Mouse (Mus musculus) liver, embryonic 13.5 days (tissue): Measurements from ENCODE around the gene Ccdc188. TPM values are rescaled to one million over a fixed set of nuclear protein-coding genes. Genes with fewer than 3 reads are reported as not detected.

Experiments
- ATAC-seq: fragments of 200-750 bp; cut with Nextera tagmentation; 2 replicates; pipeline ENCODE4 v1.8.0; 2017; ENCODE audit warnings: low read depth, mild to moderate bottlenecking, moderate number of reproducible peaks, moderate library complexity
- DNase-seq: peaks from one replicate; pipeline ENCODE4 v3.0.0; 2022
- H3K27ac ChIP-seq: fragments of 300-500 bp; sonication (generic); 2 replicates; pipeline ENCODE4 v1.5.1; 2015; ENCODE audit warnings: moderate library complexity, mild to moderate bottlenecking, inconsistent platforms
- H3K27me3 ChIP-seq: fragments of 300-500 bp; sonication (generic); 2 replicates; pipeline ENCODE4 v1.6.1; 2015; ENCODE audit warnings: mild to moderate bottlenecking, inconsistent platforms
- H3K36me3 ChIP-seq: fragments of 300-500 bp; sonication (generic); 2 replicates; pipeline ENCODE4 v1.6.1; 2015; ENCODE audit warnings: mild to moderate bottlenecking, inconsistent platforms
- H3K4me1 ChIP-seq: fragments of 300-500 bp; sonication (generic); replicated peaks from 2 replicates; pipeline ENCODE4 v1.6.1; 2015; ENCODE audit warnings: inconsistent platforms
- H3K4me2 ChIP-seq: fragments of 300-500 bp; sonication (generic); 2 replicates; pipeline ENCODE4 v1.6.1; 2015; ENCODE audit warnings: inconsistent platforms, mild to moderate bottlenecking, moderate library complexity
- H3K4me3 ChIP-seq: fragments of 300-500 bp; sonication (generic); replicated peaks from 2 replicates; pipeline ENCODE4 v1.5.1; 2015; ENCODE audit warnings: mild to moderate bottlenecking, inconsistent platforms
- H3K9ac ChIP-seq: fragments of 300-500 bp; sonication (generic); 2 replicates; pipeline ENCODE4 v1.6.1; 2015; ENCODE audit warnings: mild to moderate bottlenecking, inconsistent platforms
- H3K9me3 ChIP-seq: fragments of 300-500 bp; sonication (generic); replicated peaks from 2 replicates; pipeline ENCODE4 v1.6.1; 2016; ENCODE audit warnings: inconsistent platforms
- WGBS: fragments of 180-500 bp; shearing (Covaris S2); methylation state at CpG from one replicate; pipeline ENCODE4 v1.1.7; 2015; ENCODE audit not compliant: insufficient replicate concordance; 5-methylcytosine and 5-hydroxymethylcytosine counted together
- polyA plus RNA-seq: library from polyadenylated mRNA; unstranded; fragments of >200 nt; fragmentation: Nextera tagmentation; extraction: Ambion mirVana; gene quantifications from 2 replicates; pipeline ENCODE4 v1.2.1, GENCODE M21; 2015

The Ccdc188 gene
- polyA plus RNA-seq, 1 experiment from 2014 or later, result not detected

- Histone ChIP-seq H3K9ac (no peak within 1 kb of the TSS), H3K36me3 (peaks cover 95% of the 10 kb centered on the region), H3K4me3 (no peak within 1 kb of the TSS), H3K4me2 (no peak within 1 kb of the TSS), H3K9me3 (no peaks in the 10 kb centered on the region), H3K27me3 (no peaks in the 10 kb centered on the region), H3K4me1 (peaks cover 7% of the 10 kb centered on the region), H3K27ac (no peak within 1 kb of the TSS)
- DNase-seq (no peak), ATAC-seq (no peak)
- 85% methylated on average over 2 of the region's 2 CpGs for WGBS
Observed at GRCm38 (mm10) chr16:18258221-18258620, 40.5 kb downstream of the Ccdc188 start, which contains the start of gene Gm49776. TSS of gene Gm49776 (minus strand) at chr16:18258321.

DNA sequence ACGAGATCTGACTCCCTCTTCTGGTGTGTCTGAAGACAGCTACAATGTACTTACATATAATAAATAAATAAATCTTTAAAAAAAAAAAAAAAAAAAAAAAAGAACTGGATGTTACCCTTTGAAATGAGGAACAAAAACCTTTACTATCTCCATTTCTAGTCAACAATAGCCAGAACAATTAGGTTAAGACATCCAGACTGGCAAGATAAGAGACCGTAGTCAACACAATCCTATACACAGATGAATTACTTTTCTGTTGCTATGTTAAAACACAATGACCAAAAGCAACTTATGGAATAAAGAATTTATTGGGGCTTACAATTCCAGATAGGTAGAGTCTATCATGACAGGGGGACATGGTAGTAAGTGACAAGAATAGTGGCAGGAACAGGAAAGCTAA is 47.3 kb downstream of the Ccdc188 start:
- Histone ChIP-seq H3K9ac (no peak overlapping the region), H3K27ac (no peak overlapping the region), H3K4me1 (no peaks in the 10 kb centered on the region), H3K9me3 (no peaks in the 10 kb centered on the region), H3K4me3 (no peak overlapping the region), H3K36me3 (peaks cover 90% of the 10 kb centered on the region), H3K4me2 (no peak overlapping the region), H3K27me3 (no peaks in the 10 kb centered on the region)
- ATAC-seq, result no peak
- WGBS, result 79% methylated on average over 2 of the region's 2 CpGs
- DNase-seq, result no peak

DNA sequence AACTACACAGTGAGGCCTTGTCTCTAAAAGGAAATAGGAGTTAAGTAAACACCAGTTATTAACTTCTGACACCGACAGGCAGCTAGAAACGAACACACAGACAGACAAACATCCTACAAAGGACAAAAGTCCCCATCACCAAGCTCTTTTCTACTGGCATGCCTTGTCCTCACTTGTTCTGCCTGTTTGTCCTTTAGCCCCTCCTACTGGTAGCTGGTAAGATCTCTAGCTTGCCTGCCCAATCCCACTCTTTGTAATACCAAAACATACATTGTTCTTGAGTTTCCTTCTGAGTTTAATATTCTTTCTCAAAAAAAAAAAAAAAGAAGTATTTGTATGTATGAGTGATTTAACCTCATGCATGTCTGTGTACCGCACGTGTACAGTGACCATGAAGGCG is 50.5 kb downstream of the Ccdc188 start:
- no peak overlapping the region for H3K9ac ChIP-seq
- H3K4me1 ChIP-seq, result no peaks in the 10 kb centered on the region
- no peak for ATAC-seq
- H3K4me3 ChIP-seq, result no peak overlapping the region
- no peak for DNase-seq
- no peak overlapping the region for H3K4me2 ChIP-seq
- no peak overlapping the region for H3K27ac ChIP-seq
- no peaks in the 10 kb centered on the region for H3K27me3 ChIP-seq
- H3K9me3 ChIP-seq, result no peaks in the 10 kb centered on the region
- WGBS, result 89% methylated on average over 5 of the region's 5 CpGs
- H3K36me3 ChIP-seq, result peaks cover 94% of the 10 kb centered on the region

Other genes starting within 250 kb of the Ccdc188 start
- gene Vpreb2, start 237.5 kb upstream of the Ccdc188 start, polyA plus RNA-seq, result 0.30 TPM in 1 of 2 replicates, not detected in the other
- 29.0 and 29.1 TPM in 2 replicates for gene Dgcr6, start 165.0 kb upstream of the Ccdc188 start, polyA plus RNA-seq
- gene Prodh, start 127.7 kb upstream of the Ccdc188 start, polyA plus RNA-seq, result 5.2 and 5.9 TPM in 2 replicates
- gene Rtn4r, start 90.2 kb upstream of the Ccdc188 start, polyA plus RNA-seq, result 0.33 and 0.56 TPM in 2 replicates
- 1.7 and 2.3 TPM in 2 replicates for gene Zdhhc8, start 17.3 kb downstream of the Ccdc188 start, polyA plus RNA-seq
- gene Trmt2a, start 30.8 kb downstream of the Ccdc188 start, polyA plus RNA-seq, result 74.8 and 74.9 TPM in 2 replicates
- gene Ranbp1, start 30.9 kb downstream of the Ccdc188 start, polyA plus RNA-seq, result 491 and 563 TPM in 2 replicates
- 1.3 and 2.4 TPM in 2 replicates for gene Gm49776, start 40.4 kb downstream of the Ccdc188 start, polyA plus RNA-seq
- 13.4 and 13.8 TPM in 2 replicates for gene Dgcr8, start 71.4 kb downstream of the Ccdc188 start, polyA plus RNA-seq
- 69.6 and 71.4 TPM in 2 replicates for gene Tango2, start 130.2 kb downstream of the Ccdc188 start, polyA plus RNA-seq
- 7.6 and 7.9 TPM in 2 replicates for gene Arvcf, start 130.3 kb downstream of the Ccdc188 start, polyA plus RNA-seq
- gene Txnrd2, start 208.5 kb downstream of the Ccdc188 start, polyA plus RNA-seq, result 105 and 112 TPM in 2 replicates
- 109 and 110 TPM in 2 replicates for gene Comt, start 209.0 kb downstream of the Ccdc188 start, polyA plus RNA-seq